Mouse (Mus musculus) kidney, adult 2 months (tissue): Measurements from ENCODE around the gene Mef2c.

ENCODE experiments used
- CTCF ChIP-seq: fragments of 200-500 bp; conservative IDR thresholded peaks from 2 replicates; pipeline ENCODE4 v1.5.1; 2011; ENCODE audit warnings: low read depth, mild to moderate bottlenecking, control low read depth, low read length, moderate library complexity, mixed read lengths; ENCODE audit not compliant: insufficient read depth, insufficient read length
- POLR2A ChIP-seq: fragments of 200-500 bp; IDR thresholded peaks from one replicate; pipeline ENCODE4 v1.6.1; 2011; ENCODE audit warnings: low read depth, low read length, control low read depth

DNA sequence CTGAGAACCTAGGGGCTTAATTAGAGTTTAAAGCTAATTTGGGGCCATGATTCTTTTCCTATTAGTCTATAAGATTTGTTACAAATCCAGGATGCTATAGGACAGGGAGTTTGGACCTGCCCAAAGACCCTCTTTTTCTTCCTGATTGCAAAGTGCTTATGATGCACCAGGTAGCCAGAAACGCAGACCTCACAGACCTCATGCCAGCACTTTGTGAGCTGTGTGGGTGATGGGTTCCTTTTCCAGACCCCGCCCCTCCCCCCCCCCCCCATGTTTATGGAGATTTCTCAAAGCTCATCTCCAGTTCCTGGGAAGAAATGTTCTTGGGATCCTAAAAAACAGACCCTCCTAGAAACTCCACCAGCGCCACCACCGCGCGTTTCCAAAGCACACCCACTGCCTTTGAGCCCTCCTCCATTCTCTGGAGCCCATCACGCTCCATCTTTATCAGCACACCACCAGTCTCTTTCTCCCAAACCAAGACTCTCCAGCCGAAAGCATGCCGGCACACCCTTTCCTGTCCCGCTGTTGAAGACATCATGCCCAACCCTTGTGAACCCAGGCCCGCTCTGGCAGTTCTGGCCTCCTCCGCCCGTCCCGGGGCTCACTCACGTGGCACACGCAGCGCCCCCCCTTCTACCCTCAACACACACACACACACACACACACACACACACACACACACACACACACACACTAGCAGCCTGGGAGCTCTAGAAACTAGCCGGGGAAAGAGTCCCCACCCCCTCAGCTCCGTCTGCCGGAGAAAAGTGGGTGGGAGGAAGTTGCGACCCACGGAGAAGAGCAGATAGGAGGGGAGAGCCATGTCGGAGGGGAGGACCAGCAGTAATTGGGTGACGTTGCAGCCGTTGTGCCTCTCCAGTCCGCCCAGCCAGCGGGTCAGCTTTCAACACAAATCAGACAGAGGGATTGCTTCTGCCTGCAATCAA lies 14.1 kb downstream of the Mef2c start:
- TF ChIP-seq CTCF (no peak), POLR2A (no peak)
